Mouse (Mus musculus) monocyte, adult 59 days (primary cell): Measurements from ENCODE around the gene 5031439G07Rik. TPM values are rescaled to one million over a fixed set of nuclear protein-coding genes. Genes with fewer than 3 reads are reported as not detected.

Experiments
- total RNA-seq, 2 experiments: library from RNA; stranded (reverse); gene quantifications; one replicate each; pipeline ENCODE4 v1.2.4; 2023

Gene 5031439G07Rik
- total RNA-seq, result 100 to 1,000 TPM; 169 to 186 TPM

GRCm38 (mm10) chr15:84987874-84988825 lies at the start of gene 5031439G07Rik:
Gene 5031439G07Rik (minus strand): TSS chr15:84988551.

GRCm38 (mm10) chr15:85028648-85029047 lies 40.3 kb upstream of the 5031439G07Rik start, which contains the start of gene Fam118a:
Gene Fam118a (plus strand): TSS chr15:85028948.

GRCm38 (mm10) chr15:85016951-85017664 lies 28.8 kb upstream of the 5031439G07Rik start, which contains the start of gene Upk3a:
Gene Upk3a (plus strand): TSS chr15:85017141.

GRCm38 (mm10) chr15:84922884-84923507 lies 65.4 kb downstream of the 5031439G07Rik start, which contains the start of gene Nup50:
Gene Nup50 (plus strand): TSS chr15:84923411.

GRCm38 (mm10) chr15:84919938-84920337 lies 68.4 kb downstream of the 5031439G07Rik start, which contains the start of gene Gm29666:
Gene Gm29666 (minus strand): TSS chr15:84920038.

Other genes with a start within 250 kb of the 5031439G07Rik start
- 1 to 10 TPM; 1.9 to 4.0 TPM for gene Phf21b, start 132.5 kb downstream of the 5031439G07Rik start, total RNA-seq
- gene Gm29666, start 68.5 kb downstream of the 5031439G07Rik start, total RNA-seq, result under 1 TPM; 0.18 to 0.24 TPM
- gene Nup50, start 65.1 kb downstream of the 5031439G07Rik start, total RNA-seq, result 10 to 100 TPM; 29.9 to 32.0 TPM
- not detected for gene Upk3a, start 28.6 kb upstream of the 5031439G07Rik start, total RNA-seq
- 1 to 10 TPM; 6.7 to 8.8 TPM for gene Fam118a, start 40.4 kb upstream of the 5031439G07Rik start, total RNA-seq
- gene Smc1b, start 143.4 kb upstream of the 5031439G07Rik start, total RNA-seq, result 1 to 10 TPM; 5.8 to 8.4 TPM
- not detected for gene Ribc2, start 143.5 kb upstream of the 5031439G07Rik start, total RNA-seq
- gene Fbln1, start 217.4 kb upstream of the 5031439G07Rik start, total RNA-seq, result under 1 TPM; 0.97 TPM